Mouse (Mus musculus) neural tube, embryonic 14.5 days (tissue): ENCODE measurements around the gene E4f1. TPM values are rescaled to one million over a fixed set of nuclear protein-coding genes. Genes with fewer than 3 reads are reported as not detected.
A peak's percentile ranks its signal among the peaks of the same experiment; 100 is the strongest.

ENCODE experiments used
- ATAC-seq: fragments of 200-750 bp; cut with Nextera tagmentation; 2 replicates; pipeline ENCODE4 v1.8.0; 2017; ENCODE audit warnings: low read depth, mild to moderate bottlenecking, moderate TSS enrichment, moderate library complexity
- H3K27ac ChIP-seq: fragments of 300-500 bp; sonication (generic); 2 replicates; pipeline ENCODE4 v1.5.1; 2014; ENCODE audit warnings: low read depth, mild to moderate bottlenecking, control low read depth, low read length, moderate library complexity, mixed read lengths
- H3K27me3 ChIP-seq: fragments of 300-500 bp; sonication (generic); 2 replicates; pipeline ENCODE4 v1.6.1; 2014; ENCODE audit warnings: low read length; ENCODE audit not compliant: control insufficient read depth, insufficient read depth
- H3K36me3 ChIP-seq: fragments of 300-500 bp; sonication (generic); 2 replicates; pipeline ENCODE4 v1.6.1; 2014; ENCODE audit warnings: low read length, mixed read lengths; ENCODE audit not compliant: control insufficient read depth, insufficient read depth
- H3K4me1 ChIP-seq: fragments of 300-500 bp; sonication (generic); 2 replicates; pipeline ENCODE4 v1.6.1; 2014; ENCODE audit warnings: low read length; ENCODE audit not compliant: control insufficient read depth, insufficient read depth
- H3K4me2 ChIP-seq: fragments of 300-500 bp; sonication (generic); 2 replicates; pipeline ENCODE4 v1.6.1; 2014; ENCODE audit warnings: mild to moderate bottlenecking, low read depth, low read length, control low read depth
- H3K4me3 ChIP-seq: fragments of 300-500 bp; sonication (generic); 2 replicates; pipeline ENCODE4 v1.5.1; 2014; ENCODE audit warnings: low read depth, low read length, control low read depth, mixed read lengths
- H3K9ac ChIP-seq: fragments of 300-500 bp; sonication (generic); replicated peaks from 2 replicates; pipeline ENCODE4 v1.6.1; 2014; ENCODE audit warnings: low read depth, mild to moderate bottlenecking, control low read depth, low read length, mixed read lengths
- H3K9me3 ChIP-seq: fragments of 300-500 bp; sonication (generic); 2 replicates; pipeline ENCODE4 v1.6.1; 2016; ENCODE audit warnings: low read length; ENCODE audit not compliant: control insufficient read depth
- WGBS: fragments of 180-500 bp; shearing (Covaris S2); extraction: QIAGEN DNeasy Blood & Tissue Kit; methylation state at CpG from one replicate; pipeline ENCODE4 v1.1.7; 2014; 5-methylcytosine and 5-hydroxymethylcytosine counted together
- polyA plus RNA-seq: library from polyadenylated mRNA; unstranded; fragments of >200 nt; fragmentation: Nextera tagmentation; extraction: Ambion mirVana; gene quantifications from 2 replicates; pipeline ENCODE4 v1.2.1, GENCODE M21; 2014

E4f1 gene
- polyA plus RNA-seq, 1 experiment from 2014 or later, result 36.9 TPM

DNA sequence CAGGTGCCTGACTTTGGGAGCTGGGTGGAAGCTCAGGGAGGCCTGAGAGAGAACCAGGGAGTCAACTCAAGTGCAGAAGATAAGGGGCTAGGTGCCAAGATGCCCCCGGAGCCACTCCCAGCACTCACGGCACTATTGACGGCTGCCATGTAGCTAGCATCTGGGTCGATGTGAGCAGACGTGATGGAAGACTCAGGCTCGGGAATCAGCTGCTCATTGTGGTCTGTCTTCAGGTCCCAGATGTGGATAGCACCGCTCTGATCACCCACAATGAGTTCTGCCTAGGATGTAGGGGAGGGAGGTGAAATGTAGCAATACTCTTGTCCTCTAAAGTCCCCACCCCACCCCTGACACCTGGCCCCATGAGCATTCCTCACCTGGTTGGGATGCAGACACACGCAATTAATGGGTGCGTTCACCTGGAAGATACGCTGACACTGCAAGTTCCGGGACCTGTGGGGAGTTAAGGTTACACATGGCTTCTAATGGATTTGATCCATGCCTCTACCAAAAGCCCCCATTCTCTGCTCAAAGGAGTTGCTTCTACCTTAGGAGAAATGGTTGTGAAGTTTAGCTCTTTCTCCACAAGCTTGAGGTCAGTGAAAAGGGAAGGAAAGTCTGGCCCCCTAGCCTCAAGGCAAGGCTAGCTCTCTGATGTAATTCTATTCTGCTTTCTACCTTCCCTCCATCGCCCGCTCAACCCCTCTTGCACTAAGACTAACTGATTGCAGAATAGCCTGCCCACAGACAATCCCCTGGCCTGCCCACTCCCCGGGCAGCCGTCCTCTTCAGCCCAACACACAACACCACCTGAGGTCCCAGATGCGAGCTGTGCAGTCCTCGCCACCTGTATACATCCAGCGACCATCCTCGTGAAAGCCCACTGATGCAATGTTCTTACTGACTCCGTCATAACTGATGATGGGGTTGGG lies 7.2 kb upstream of the E4f1 start:
- Histone ChIP-seq H3K27me3 (no peaks in the 10 kb centered on the region), H3K9me3 (no peaks in the 10 kb centered on the region), H3K36me3 (peaks cover 32% of the 10 kb centered on the region), H3K27ac (no peak overlapping the region), H3K4me2 (peak overlapping the region; percentile 75), H3K4me1 (peaks cover 25% of the 10 kb centered on the region), H3K9ac (0 out of 2 replicates have a peak overlapping the region, but pooled peaks have one; percentile 78), H3K4me3 (no peak overlapping the region)
- 96% methylated on average over 20 of the region's 20 CpGs for WGBS
- ATAC-seq, result no peak

DNA sequence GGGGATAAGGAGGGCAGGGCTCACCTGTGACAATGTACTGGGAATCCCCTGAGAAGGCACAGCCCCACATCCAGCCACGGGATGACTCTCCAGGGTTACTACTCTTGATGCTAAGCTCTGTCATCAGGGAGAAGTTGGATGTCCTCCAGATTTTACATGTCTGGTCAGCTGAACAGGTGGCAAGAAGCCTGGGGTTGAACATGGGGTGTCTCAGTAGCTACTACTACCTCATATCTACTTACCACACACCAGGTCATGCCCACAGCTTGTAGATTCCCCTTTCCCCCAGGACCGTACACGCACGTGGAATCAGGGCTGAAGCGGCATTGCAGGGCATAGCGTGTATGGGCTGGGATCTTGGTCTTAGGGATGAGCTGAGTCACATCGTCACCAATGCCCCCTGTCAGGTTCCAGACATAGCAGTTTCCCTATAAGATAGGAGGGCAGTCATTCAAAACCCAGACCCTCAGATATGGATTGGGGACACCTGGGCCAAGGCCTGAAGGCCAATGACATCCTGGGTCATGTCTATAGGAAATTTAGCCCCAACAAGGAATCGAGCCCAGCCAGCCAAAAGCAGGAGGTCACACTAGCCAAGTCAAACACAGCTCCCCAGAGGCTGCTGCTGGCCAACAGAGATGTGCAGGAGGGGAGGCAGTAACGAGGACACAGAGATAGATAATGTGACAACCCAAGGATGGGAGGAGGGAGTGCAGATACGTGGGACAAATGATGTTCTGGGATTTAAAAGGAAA lies 6.1 kb upstream of the E4f1 start:
- Histone ChIP-seq H3K27ac (no peak overlapping the region), H3K4me1 (peaks cover 36% of the 10 kb centered on the region), H3K9ac (no peak overlapping the region), H3K27me3 (no peaks in the 10 kb centered on the region), H3K9me3 (no peaks in the 10 kb centered on the region), H3K4me3 (no peak overlapping the region), H3K4me2 (no peak overlapping the region), H3K36me3 (peaks cover 32% of the 10 kb centered on the region)
- no peak for ATAC-seq
- WGBS, result 92% methylated on average over 10 of the region's 10 CpGs

DNA sequence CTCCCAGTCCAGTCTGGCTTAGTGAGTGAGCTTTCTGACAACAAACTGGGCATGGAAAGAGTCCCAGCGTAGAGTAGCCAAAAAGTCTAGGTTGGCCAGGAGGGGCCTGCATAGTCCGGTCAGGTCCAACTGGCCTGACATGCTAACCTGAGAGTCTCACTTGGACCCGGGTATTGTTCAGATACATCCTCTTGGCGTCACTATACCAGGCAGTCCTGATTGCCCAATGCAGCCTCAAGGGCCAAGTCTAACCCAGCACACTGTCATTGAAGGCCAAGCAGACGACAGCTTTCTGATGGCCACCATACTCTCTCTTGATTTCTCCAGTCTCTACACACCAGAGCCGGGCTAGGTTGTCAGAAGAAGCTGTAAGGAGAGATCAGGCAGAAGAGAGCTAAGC lies 5.5 kb upstream of the E4f1 start:
- WGBS, result 91% methylated on average over 6 of the region's 6 CpGs
- H3K4me1 ChIP-seq, result peaks cover 40% of the 10 kb centered on the region
- no peak overlapping the region for H3K4me2 ChIP-seq
- H3K36me3 ChIP-seq, result peaks cover 32% of the 10 kb centered on the region
- no peak overlapping the region for H3K9ac ChIP-seq
- no peak for ATAC-seq
- no peak overlapping the region for H3K4me3 ChIP-seq
- H3K27me3 ChIP-seq, result peaks cover under 1% of the 10 kb centered on the region; the same call in 1 of the 2 replicates
- H3K9me3 ChIP-seq, result no peaks in the 10 kb centered on the region
- no peak overlapping the region for H3K27ac ChIP-seq

DNA sequence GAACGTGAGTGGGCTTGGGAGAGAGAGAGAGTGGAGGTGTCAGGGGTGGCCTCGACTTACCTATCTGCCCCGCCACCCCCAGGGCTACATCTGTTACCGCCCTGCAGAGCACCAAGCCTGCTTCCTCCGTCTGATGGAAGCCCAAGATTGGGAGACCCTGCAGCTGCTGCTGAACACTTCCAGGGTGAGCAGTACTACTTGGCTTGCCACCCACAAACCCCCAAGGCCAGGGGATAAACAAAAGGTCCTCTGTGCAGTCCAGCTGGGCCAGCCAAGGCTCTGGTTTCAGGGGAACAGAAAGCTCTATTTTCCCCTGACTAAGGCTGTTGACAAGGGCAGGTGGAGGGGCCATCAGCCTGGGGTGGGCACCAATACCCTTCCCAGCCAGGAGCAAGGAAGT lies 4.4 kb upstream of the E4f1 start:
- no peak overlapping the region for H3K4me3 ChIP-seq
- no peak overlapping the region for H3K9ac ChIP-seq
- ATAC-seq, result no peak
- no peak overlapping the region for H3K4me2 ChIP-seq
- no peaks in the 10 kb centered on the region for H3K9me3 ChIP-seq
- H3K27ac ChIP-seq, result no peak overlapping the region
- 89% methylated on average over 5 of the region's 5 CpGs for WGBS
- peaks cover 32% of the 10 kb centered on the region for H3K36me3 ChIP-seq
- H3K27me3 ChIP-seq, result peaks cover 3% of the 10 kb centered on the region; the same call in 1 of the 2 replicates
- peaks cover 40% of the 10 kb centered on the region for H3K4me1 ChIP-seq

DNA sequence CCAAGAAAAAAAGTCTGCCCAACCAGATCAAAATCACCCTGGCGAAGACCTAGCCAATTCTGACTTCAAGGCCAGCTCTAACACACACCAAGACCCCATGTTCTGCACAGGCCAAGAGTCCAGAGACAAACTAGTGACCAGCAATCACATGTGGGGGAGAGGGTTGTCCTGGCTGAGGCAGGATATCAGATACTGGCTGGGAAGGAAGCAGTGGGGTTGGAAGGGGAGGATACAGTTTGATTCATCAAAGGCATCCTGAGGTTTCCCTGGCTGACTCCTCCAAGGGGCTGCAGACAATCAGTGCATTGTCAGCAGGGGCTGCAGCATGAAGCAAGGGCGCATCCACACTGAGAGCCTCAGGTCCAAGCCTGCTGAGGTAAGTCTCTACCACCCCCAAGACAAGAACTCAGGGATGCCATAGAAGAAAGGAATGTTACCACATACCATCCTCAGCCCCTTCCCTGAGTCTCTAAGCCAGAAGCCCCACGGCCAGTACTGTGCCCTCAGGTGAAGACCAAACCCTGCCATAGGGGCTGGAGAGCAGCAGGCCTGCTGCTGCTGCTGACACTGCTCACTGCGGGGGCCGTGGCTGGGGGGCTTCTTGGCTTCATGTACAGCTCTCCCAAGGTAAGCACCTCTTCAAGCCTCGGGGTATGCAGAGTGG lies 3.6 kb upstream of the E4f1 start, which contains the start of gene Bricd5:
Gene Bricd5, plus strand, starts transcription at position 273 of the 664 bp plus-strand sequence.
- Histone ChIP-seq H3K27me3 (peaks cover 3% of the 10 kb centered on the region; the same call in 1 of the 2 replicates), H3K9ac (no peak within 1 kb of the TSS), H3K27ac (no peak within 1 kb of the TSS; the same call in 1 of the 2 replicates), H3K4me1 (peaks cover 40% of the 10 kb centered on the region), H3K9me3 (no peaks in the 10 kb centered on the region), H3K4me2 (peak within 1 kb of the TSS; percentile 99; the same call in 1 of the 2 replicates), H3K4me3 (no peak within 1 kb of the TSS), H3K36me3 (peaks cover 32% of the 10 kb centered on the region)
- 80% methylated on average over 6 of the region's 6 CpGs for WGBS
- no peak for ATAC-seq

DNA sequence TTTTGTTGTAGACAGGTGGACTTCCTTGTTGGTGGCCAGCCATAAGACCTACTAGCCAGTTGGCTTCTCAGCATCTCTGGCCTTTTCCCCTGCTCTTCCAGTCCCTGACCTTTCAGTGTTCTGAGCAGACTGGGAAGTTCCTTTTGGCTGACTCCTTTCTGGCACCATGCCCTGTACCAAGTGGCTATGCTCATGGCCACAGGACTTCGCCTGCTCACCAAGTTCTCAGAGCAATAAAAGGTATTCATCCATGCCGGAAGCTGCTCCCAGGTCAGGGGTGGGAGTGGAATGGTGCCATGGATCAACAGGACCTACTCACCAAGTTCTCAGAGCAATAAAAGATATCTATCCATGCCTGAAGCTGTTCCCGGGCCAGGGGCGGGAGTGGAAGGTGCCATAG lies 2.4 kb upstream of the E4f1 start:
- Histone ChIP-seq H3K27ac (no peak overlapping the region), H3K36me3 (peaks cover 32% of the 10 kb centered on the region), H3K27me3 (peaks cover 3% of the 10 kb centered on the region; the same call in 1 of the 2 replicates), H3K4me1 (peaks cover 31% of the 10 kb centered on the region), H3K4me3 (no peak overlapping the region; the same call in 1 of the 2 replicates), H3K9ac (no peak overlapping the region), H3K9me3 (no peaks in the 10 kb centered on the region), H3K4me2 (peak overlapping the region; percentile 99)
- WGBS, result 59% methylated on average over 4 of the region's 4 CpGs
- no peak for ATAC-seq

DNA sequence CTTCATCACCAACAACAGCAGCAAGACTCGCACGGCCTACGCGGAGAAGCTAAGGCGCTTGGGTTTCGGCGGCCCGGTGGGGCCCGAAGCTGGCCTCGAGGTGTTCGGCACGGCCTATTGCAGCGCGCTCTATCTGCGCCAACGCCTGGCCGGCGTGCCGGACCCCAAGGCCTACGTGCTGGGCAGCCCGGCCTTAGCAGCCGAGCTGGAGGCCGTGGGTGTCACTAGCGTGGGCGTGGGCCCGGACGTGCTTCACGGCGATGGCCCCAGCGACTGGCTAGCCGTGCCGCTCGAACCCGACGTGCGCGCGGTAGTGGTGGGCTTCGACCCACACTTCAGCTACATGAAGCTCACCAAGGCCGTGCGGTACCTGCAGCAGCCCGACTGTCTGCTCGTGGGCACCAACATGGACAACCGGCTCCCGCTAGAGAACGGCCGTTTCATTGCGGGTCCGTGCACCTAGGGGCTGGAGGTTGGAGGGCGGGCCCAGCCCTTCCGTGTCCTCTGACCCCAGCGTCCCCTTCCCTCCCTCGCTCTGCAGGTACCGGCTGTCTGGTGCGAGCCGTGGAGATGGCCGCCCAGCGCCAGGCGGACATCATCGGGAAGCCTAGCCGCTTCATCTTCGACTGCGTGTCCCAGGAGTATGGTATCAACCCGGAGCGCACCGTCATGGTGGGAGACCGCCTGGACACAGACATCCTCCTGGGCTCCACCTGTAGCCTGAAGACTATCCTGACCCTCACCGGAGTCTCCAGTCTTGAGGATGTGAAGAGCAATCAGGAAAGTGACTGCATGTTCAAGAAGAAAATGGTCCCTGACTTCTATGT lies 801 bp upstream of the E4f1 start:
- peak; percentile 25 for ATAC-seq
- Histone ChIP-seq H3K9me3 (no peaks in the 10 kb centered on the region), H3K4me1 (peaks cover 31% of the 10 kb centered on the region), H3K36me3 (peaks cover 23% of the 10 kb centered on the region), H3K9ac (peak overlapping the region; percentile 87), H3K27ac (peak overlapping the region; percentile 85), H3K27me3 (peaks cover 3% of the 10 kb centered on the region; the same call in 1 of the 2 replicates), H3K4me2 (peak overlapping the region; percentile 99), H3K4me3 (peak overlapping the region; percentile 78)
- under 1% methylated on average over 68 of the region's 68 CpGs for WGBS

DNA sequence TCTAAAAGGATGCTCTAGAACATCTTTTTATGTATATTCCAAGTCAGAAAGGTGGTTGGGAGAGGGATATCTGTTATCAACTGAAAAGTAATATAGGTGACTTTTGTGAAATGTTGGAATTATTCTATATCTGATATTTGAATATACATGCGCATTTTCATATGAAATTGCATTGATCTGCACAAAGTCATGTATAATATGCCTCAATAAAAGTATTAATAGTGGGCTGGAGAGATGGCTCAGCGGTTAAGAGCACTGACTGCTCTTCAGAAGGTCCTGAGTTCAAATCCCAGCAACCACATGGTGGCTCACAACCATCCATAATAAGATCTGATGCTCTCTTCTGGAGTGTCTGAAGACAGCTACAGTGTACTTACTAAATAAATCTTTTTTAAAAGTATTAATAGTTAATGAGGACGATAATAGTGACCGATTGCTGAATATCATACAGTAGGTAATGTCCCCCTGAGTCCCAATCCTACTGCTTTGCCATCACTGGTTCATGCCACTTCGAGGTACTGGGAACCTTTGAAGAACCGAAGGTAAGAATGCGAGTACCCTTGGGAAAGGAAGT lies 690 bp downstream of the E4f1 start:
- Histone ChIP-seq H3K4me1 (peaks cover 31% of the 10 kb centered on the region), H3K4me3 (peak overlapping the region; percentile 78), H3K36me3 (peaks cover 8% of the 10 kb centered on the region; the same call in 1 of the 2 replicates), H3K9me3 (no peaks in the 10 kb centered on the region), H3K27ac (peak overlapping the region; percentile 80), H3K27me3 (peaks cover 3% of the 10 kb centered on the region; the same call in 1 of the 2 replicates), H3K9ac (peak overlapping the region; percentile 87), H3K4me2 (peak overlapping the region; percentile 52)
- ATAC-seq, result no peak
- WGBS, result 18% methylated on average over 7 of the region's 7 CpGs
